Mouse (Mus musculus) embryo, embryonic 10 days (tissue): ENCODE results near the gene Ube2s.
A peak's percentile ranks its signal among the peaks of the same experiment; 100 is the strongest.

Experiments used
- DNase-seq: peaks from one replicate; pipeline ENCODE4 v3.0.0-alpha.2; 2015; ENCODE audit warnings: low spot score

The Ube2s gene

GRCm38 (mm10) chr7:4776861-4777830 lies 35.2 kb downstream of the Ube2s start:
- DNase-seq = peak; percentile 78

- DNase-seq = no peak
Measured at GRCm38 (mm10) chr7:4776131-4776530, 36.3 kb downstream of the Ube2s start.

- DNase-seq = no peak
Measured at GRCm38 (mm10) chr7:4771202-4771601, 41.2 kb downstream of the Ube2s start, which contains the start of gene Fam71e2. Fam71e2 (minus strand) TSS chr7:4771302.

GRCm38 (mm10) chr7:4764946-4765710 lies 47.3 kb downstream of the Ube2s start:
- DNase-seq = no peak

- DNase-seq = no peak
Measured at GRCm38 (mm10) chr7:4759670-4760069, 52.7 kb downstream of the Ube2s start.

- DNase-seq = peak; percentile 90
Measured at GRCm38 (mm10) chr7:4752821-4753570, 59.4 kb downstream of the Ube2s start, which contains the start of gene Cox6b2. Cox6b2 (minus strand) TSS chr7:4753094.

GRCm38 (mm10) chr7:4751971-4752820 lies 60.2 kb downstream of the Ube2s start:
- peak; percentile 67 for DNase-seq

GRCm38 (mm10) chr7:4749169-4749568 lies 63.2 kb downstream of the Ube2s start:
- DNase-seq = no peak

- DNase-seq = no peak
Measured at GRCm38 (mm10) chr7:4748321-4748720, 64.1 kb downstream of the Ube2s start.

- no peak for DNase-seq
Measured at GRCm38 (mm10) chr7:4747156-4747899, 65.1 kb downstream of the Ube2s start.

- DNase-seq = no peak
Measured at GRCm38 (mm10) chr7:4746326-4746980, 65.9 kb downstream of the Ube2s start.

GRCm38 (mm10) chr7:4744886-4745285 lies 67.5 kb downstream of the Ube2s start:
- no peak for DNase-seq
